Mouse (Mus musculus): ENCODE results near the gene Isoc2b.
"Not testable (repeated sequence)": the region's sequence is repeated elsewhere in the genome, so short reads cannot be mapped to it uniquely, and the experiment has no call there.

Isoc2b gene

GRCm38 (mm10) chr7:4870133-4870532, at the start of gene Isoc2b:
Gene Isoc2b (minus strand): TSS chr7:4870258.
- no peak for DNase-seq

GRCm38 (mm10) chr7:4919096-4919495, 49.0 kb upstream of the Isoc2b start:
- no peak for DNase-seq

GRCm38 (mm10) chr7:4918681-4919080, 48.6 kb upstream of the Isoc2b start:
- no peak for DNase-seq

- no peak for DNase-seq
Measured at GRCm38 (mm10) chr7:4917494-4917893, 47.4 kb upstream of the Isoc2b start.

GRCm38 (mm10) chr7:4915669-4916416, 45.8 kb upstream of the Isoc2b start:
- peak; percentile 45 to 60 for DNase-seq

- DNase-seq = peak; percentile 97
Measured at GRCm38 (mm10) chr7:4915007-4915665, 45.1 kb upstream of the Isoc2b start, which contains the start of gene Zfp628. Gene Zfp628 (plus strand): TSS chr7:4915217.

- DNase-seq = no peak
Measured at GRCm38 (mm10) chr7:4912248-4912647, 42.2 kb upstream of the Isoc2b start.

- peak; percentile 88 to 89 for DNase-seq
Measured at GRCm38 (mm10) chr7:4911561-4911960, 41.5 kb upstream of the Isoc2b start.

GRCm38 (mm10) chr7:4906466-4906950, 36.5 kb upstream of the Isoc2b start, which contains the start of gene Gm36210:
Gene Gm36210 (minus strand): TSS chr7:4906516.
- DNase-seq = no peak

GRCm38 (mm10) chr7:4902404-4902803, 32.3 kb upstream of the Isoc2b start:
- no peak for DNase-seq

- DNase-seq = peak; percentile 55 to 68
Measured at GRCm38 (mm10) chr7:4901171-4901570, 31.1 kb upstream of the Isoc2b start.

GRCm38 (mm10) chr7:4900523-4900851, 30.4 kb upstream of the Isoc2b start:
- no peak for DNase-seq

- DNase-seq = peak; percentile 40 to 51
Measured at GRCm38 (mm10) chr7:4899649-4900522, 29.8 kb upstream of the Isoc2b start.

- DNase-seq = peak in 1 of 2 experiments; percentile 43
Measured at GRCm38 (mm10) chr7:4898851-4899648, 29.0 kb upstream of the Isoc2b start.

- DNase-seq = no peak
Measured at GRCm38 (mm10) chr7:4895186-4895585, 25.1 kb upstream of the Isoc2b start.

GRCm38 (mm10) chr7:4886680-4887079, 16.6 kb upstream of the Isoc2b start:
- DNase-seq = no peak

GRCm38 (mm10) chr7:4879036-4879435, 9.0 kb upstream of the Isoc2b start:
- DNase-seq = not testable (repeated sequence)

- peak; percentile 38 to 44 for DNase-seq
Measured at GRCm38 (mm10) chr7:4878186-4878585, 8.1 kb upstream of the Isoc2b start.

GRCm38 (mm10) chr7:4877226-4877625, 7.2 kb upstream of the Isoc2b start:
- no peak for DNase-seq

- DNase-seq = peak; percentile 86 to 93
Measured at GRCm38 (mm10) chr7:4876753-4877221, 6.7 kb upstream of the Isoc2b start, which contains the start of gene Isoc2a. Gene Isoc2a (plus strand): TSS chr7:4877153.

- DNase-seq = no peak
Measured at GRCm38 (mm10) chr7:4866631-4867180, 3.4 kb downstream of the Isoc2b start.
